Mouse (Mus musculus) cortical plate, adult 2 months (tissue): Measurements from ENCODE around the gene Rb1.

Source experiments
- CTCF ChIP-seq: fragments of 200-500 bp; IDR thresholded peaks from 2 replicates; pipeline ENCODE4 v1.5.1; 2011; ENCODE audit warnings: mild to moderate bottlenecking, control low read depth, low read length; ENCODE audit not compliant: insufficient read depth; ENCODE audit errors: extremely low read depth
- POLR2A ChIP-seq: fragments of 200-500 bp; IDR thresholded peaks from 2 replicates; pipeline ENCODE4 v1.6.1; 2011; ENCODE audit warnings: mild to moderate bottlenecking, low read length, control low read depth; ENCODE audit not compliant: insufficient read depth; ENCODE audit errors: extremely low read depth

DNA sequence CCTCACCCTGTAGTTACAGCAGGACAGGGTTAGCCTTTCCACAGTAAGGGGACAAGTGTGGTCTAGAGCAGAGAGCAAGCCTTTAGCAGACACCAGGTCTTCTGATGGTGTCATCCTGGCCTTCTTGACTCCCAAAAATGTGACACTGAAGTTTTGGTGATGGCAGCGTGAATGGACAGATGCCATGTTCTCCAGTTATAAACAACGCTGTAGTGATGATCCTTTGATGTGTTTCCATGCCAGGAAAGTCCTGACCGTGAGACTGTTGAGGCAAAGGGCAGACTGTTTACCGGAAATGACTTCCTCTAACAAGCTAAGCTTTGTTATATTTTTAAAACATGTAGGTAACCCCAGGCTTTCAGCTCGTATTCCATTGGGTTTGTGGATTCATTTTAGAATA lies 185.8 kb downstream of the Rb1 start:
- TF ChIP-seq CTCF (no peak), POLR2A (no peak)
